Mouse (Mus musculus) forebrain, embryonic 15.5 days (tissue): Measurements from ENCODE around the gene Olfr698. TPM values are rescaled to one million over a fixed set of nuclear protein-coding genes. Genes with fewer than 3 reads are reported as not detected.
"Not testable (repeated sequence)": the region's sequence is repeated elsewhere in the genome, so short reads cannot be mapped to it uniquely, and the experiment has no call there.

Experiments
- ATAC-seq: fragments of 200-750 bp; cut with Nextera tagmentation; replicated peaks from 2 replicates; pipeline ENCODE4 v1.8.0; 2017; ENCODE audit warnings: mild to moderate bottlenecking, moderate TSS enrichment, moderate library complexity
- H3K27ac ChIP-seq: fragments of 300-500 bp; sonication (generic); replicated peaks from 2 replicates; pipeline ENCODE4 v1.5.1; 2015; ENCODE audit warnings: mild to moderate bottlenecking, inconsistent platforms
- H3K27me3 ChIP-seq: fragments of 300-500 bp; sonication (generic); 2 replicates; pipeline ENCODE4 v1.6.1; 2015; ENCODE audit warnings: inconsistent platforms
- H3K36me3 ChIP-seq: fragments of 300-500 bp; sonication (generic); 2 replicates; pipeline ENCODE4 v1.6.1; 2015; ENCODE audit warnings: mild to moderate bottlenecking, inconsistent platforms
- H3K4me1 ChIP-seq: fragments of 300-500 bp; sonication (generic); 2 replicates; pipeline ENCODE4 v1.6.1; 2015; ENCODE audit warnings: inconsistent platforms
- H3K4me2 ChIP-seq: fragments of 300-500 bp; sonication (generic); replicated peaks from 2 replicates; pipeline ENCODE4 v1.6.1; 2015; ENCODE audit warnings: mild to moderate bottlenecking, inconsistent platforms
- H3K4me3 ChIP-seq: fragments of 300-500 bp; sonication (generic); 2 replicates; pipeline ENCODE4 v1.5.1; 2015; ENCODE audit warnings: mild to moderate bottlenecking, inconsistent platforms
- H3K9ac ChIP-seq: fragments of 300-500 bp; sonication (generic); replicated peaks from 2 replicates; pipeline ENCODE4 v1.6.1; 2015; ENCODE audit warnings: mild to moderate bottlenecking, inconsistent platforms
- H3K9me3 ChIP-seq: fragments of 300-500 bp; sonication (generic); 2 replicates; pipeline ENCODE4 v1.6.1; 2016; ENCODE audit warnings: inconsistent platforms
- WGBS: fragments of 180-500 bp; shearing (Covaris S2); methylation state at CpG from one replicate; pipeline ENCODE4 v1.1.7; 2015; ENCODE audit warnings: mixed read lengths; 5-methylcytosine and 5-hydroxymethylcytosine counted together
- polyA plus RNA-seq: library from polyadenylated mRNA; unstranded; fragments of >200 nt; fragmentation: Nextera tagmentation; extraction: Ambion mirVana; gene quantifications from 2 replicates; pipeline ENCODE4 v1.2.1, GENCODE M21; 2015

Gene Olfr698
- not detected in 2 replicates for polyA plus RNA-seq

- ATAC-seq = no peak
- no peak within 1 kb of the TSS for H3K9ac ChIP-seq
- no peak within 1 kb of the TSS for H3K4me2 ChIP-seq
- no peaks in the 10 kb centered on the region for H3K4me1 ChIP-seq
- H3K4me3 ChIP-seq = no peak within 1 kb of the TSS
- no peaks in the 10 kb centered on the region for H3K9me3 ChIP-seq
- no peaks in the 10 kb centered on the region for H3K36me3 ChIP-seq
- H3K27ac ChIP-seq = no peak within 1 kb of the TSS
- no peaks in the 10 kb centered on the region for H3K27me3 ChIP-seq
Measured at GRCm38 (mm10) chr7:106755297-106755696, at the start of gene Olfr698. Gene Olfr698 (minus strand): TSS chr7:106755397.

GRCm38 (mm10) chr7:106793098-106793497, 37.9 kb upstream of the Olfr698 start, which contains the start of gene Olfr699:
Gene Olfr699 (minus strand): TSS chr7:106793198.
- Histone ChIP-seq H3K36me3 (no peaks in the 10 kb centered on the region), H3K4me2 (no peak within 1 kb of the TSS), H3K4me1 (no peaks in the 10 kb centered on the region), H3K9ac (no peak within 1 kb of the TSS), H3K27ac (no peak within 1 kb of the TSS), H3K4me3 (no peak within 1 kb of the TSS), H3K27me3 (no peaks in the 10 kb centered on the region), H3K9me3 (no peaks in the 10 kb centered on the region)
- ATAC-seq = no peak
- WGBS = 98% methylated on average over 1 of the region's 1 CpGs

- no peak for ATAC-seq
- Histone ChIP-seq H3K27ac (no peak overlapping the region), H3K4me2 (no peak overlapping the region)
Measured at GRCm38 (mm10) chr7:106788330-106788729, 33.1 kb upstream of the Olfr698 start.

GRCm38 (mm10) chr7:106761008-106761407, 5.8 kb upstream of the Olfr698 start:
- H3K27me3 ChIP-seq, H3K4me3 ChIP-seq, H3K4me1 ChIP-seq, H3K9me3 ChIP-seq, ATAC-seq, H3K4me2 ChIP-seq, H3K36me3 ChIP-seq, H3K9ac ChIP-seq, H3K27ac ChIP-seq: not testable (repeated sequence)
- 88% methylated on average over 2 of the region's 2 CpGs for WGBS

More at GRCm38 (mm10) chr7:106788330-106788729, 33.1 kb upstream of the Olfr698 start:
- Histone ChIP-seq H3K4me1 (no peaks in the 10 kb centered on the region), H3K9ac (no peak overlapping the region), H3K36me3 (no peaks in the 10 kb centered on the region), H3K27me3 (no peaks in the 10 kb centered on the region), H3K4me3 (no peak overlapping the region), H3K9me3 (no peaks in the 10 kb centered on the region)

GRCm38 (mm10) chr7:106758800-106759199, 3.6 kb upstream of the Olfr698 start:
- Histone ChIP-seq H3K9ac (no peak overlapping the region), H3K4me3 (no peak overlapping the region), H3K4me2 (no peak overlapping the region), H3K27me3 (no peaks in the 10 kb centered on the region), H3K36me3 (no peaks in the 10 kb centered on the region), H3K27ac (no peak overlapping the region), H3K9me3 (no peaks in the 10 kb centered on the region), H3K4me1 (no peaks in the 10 kb centered on the region)
- 91% methylated on average over 2 of the region's 2 CpGs for WGBS
- ATAC-seq = no peak

- no peak overlapping the region for H3K9ac ChIP-seq
- no peaks in the 10 kb centered on the region for H3K36me3 ChIP-seq
- 93% methylated on average over 5 of the region's 5 CpGs for WGBS
- no peaks in the 10 kb centered on the region; the same call in 1 of the 2 replicates for H3K9me3 ChIP-seq
- no peak overlapping the region for H3K4me3 ChIP-seq
- no peaks in the 10 kb centered on the region for H3K27me3 ChIP-seq
- no peak overlapping the region for H3K4me2 ChIP-seq
- ATAC-seq = no peak
- H3K4me1 ChIP-seq = no peaks in the 10 kb centered on the region
- no peak overlapping the region for H3K27ac ChIP-seq
Measured at GRCm38 (mm10) chr7:106745811-106746210, 9.4 kb downstream of the Olfr698 start.

- Histone ChIP-seq H3K27me3 (no peaks in the 10 kb centered on the region), H3K4me2 (no peak within 1 kb of the TSS), H3K4me1 (no peaks in the 10 kb centered on the region), H3K9ac (no peak within 1 kb of the TSS), H3K4me3 (no peak within 1 kb of the TSS), H3K27ac (no peak within 1 kb of the TSS), H3K9me3 (no peaks in the 10 kb centered on the region), H3K36me3 (no peaks in the 10 kb centered on the region)
- 84% methylated on average over 1 of the region's 1 CpGs for WGBS
- ATAC-seq = no peak
Measured at GRCm38 (mm10) chr7:106742343-106742742, 12.9 kb downstream of the Olfr698 start, which contains the start of gene Olfr697. Gene Olfr697 (minus strand): TSS chr7:106742443.

GRCm38 (mm10) chr7:106737028-106737427, 18.2 kb downstream of the Olfr698 start:
- no peak overlapping the region for H3K9ac ChIP-seq
- H3K27ac ChIP-seq = no peak overlapping the region
- H3K4me3 ChIP-seq = no peak overlapping the region
- no peaks in the 10 kb centered on the region for H3K36me3 ChIP-seq
- H3K4me2 ChIP-seq = no peak overlapping the region
- H3K9me3 ChIP-seq = no peaks in the 10 kb centered on the region
- no peak for ATAC-seq
- no peaks in the 10 kb centered on the region for H3K27me3 ChIP-seq
- no peaks in the 10 kb centered on the region for H3K4me1 ChIP-seq

GRCm38 (mm10) chr7:106733717-106734116, 21.5 kb downstream of the Olfr698 start:
- no peak overlapping the region for H3K9ac ChIP-seq
- H3K4me1 ChIP-seq = no peaks in the 10 kb centered on the region
- H3K27ac ChIP-seq = no peak overlapping the region
- no peaks in the 10 kb centered on the region for H3K27me3 ChIP-seq
- no peak overlapping the region for H3K4me2 ChIP-seq
- no peak for ATAC-seq
- no peaks in the 10 kb centered on the region for H3K9me3 ChIP-seq
- H3K4me3 ChIP-seq = no peak overlapping the region
- 76% methylated on average over 2 of the region's 2 CpGs for WGBS
- no peaks in the 10 kb centered on the region for H3K36me3 ChIP-seq

GRCm38 (mm10) chr7:106725654-106726053, 29.5 kb downstream of the Olfr698 start:
- not testable (repeated sequence) for H3K27me3 ChIP-seq, ATAC-seq, H3K36me3 ChIP-seq, H3K4me1 ChIP-seq, H3K4me3 ChIP-seq, H3K9me3 ChIP-seq, H3K4me2 ChIP-seq, H3K27ac ChIP-seq, H3K9ac ChIP-seq
- 87% methylated on average over 2 of the region's 2 CpGs for WGBS

- H3K27me3 ChIP-seq = no peaks in the 10 kb centered on the region
- H3K27ac ChIP-seq = no peak within 1 kb of the TSS
- H3K4me2 ChIP-seq = no peak within 1 kb of the TSS
- no peak within 1 kb of the TSS for H3K4me3 ChIP-seq
- no peaks in the 10 kb centered on the region for H3K9me3 ChIP-seq
- H3K9ac ChIP-seq = no peak within 1 kb of the TSS
- ATAC-seq = no peak
- no peaks in the 10 kb centered on the region for H3K4me1 ChIP-seq
- H3K36me3 ChIP-seq = no peaks in the 10 kb centered on the region
Measured at GRCm38 (mm10) chr7:106716296-106716695, 38.9 kb downstream of the Olfr698 start, which contains the start of gene Olfr695. Gene Olfr695 (minus strand): TSS chr7:106716396.

- ATAC-seq = no peak
- Histone ChIP-seq H3K27me3 (no peaks in the 10 kb centered on the region), H3K4me3 (no peak overlapping the region), H3K4me2 (no peak overlapping the region), H3K27ac (no peak overlapping the region), H3K9me3 (no peaks in the 10 kb centered on the region), H3K36me3 (no peaks in the 10 kb centered on the region), H3K4me1 (no peaks in the 10 kb centered on the region), H3K9ac (no peak overlapping the region)
- WGBS = 87% methylated on average over 6 of the region's 6 CpGs
Measured at GRCm38 (mm10) chr7:106711463-106711862, 43.7 kb downstream of the Olfr698 start.

GRCm38 (mm10) chr7:106707705-106708104, 47.5 kb downstream of the Olfr698 start:
- not testable (repeated sequence) for H3K9ac ChIP-seq, H3K27ac ChIP-seq, H3K4me1 ChIP-seq, H3K4me2 ChIP-seq, H3K4me3 ChIP-seq, H3K27me3 ChIP-seq, H3K9me3 ChIP-seq, ATAC-seq, H3K36me3 ChIP-seq
- WGBS = 86% methylated on average over 10 of the region's 10 CpGs
